8 mouse cellular contexts compared by ENCODE assay signal in the genomic region with DNA sequence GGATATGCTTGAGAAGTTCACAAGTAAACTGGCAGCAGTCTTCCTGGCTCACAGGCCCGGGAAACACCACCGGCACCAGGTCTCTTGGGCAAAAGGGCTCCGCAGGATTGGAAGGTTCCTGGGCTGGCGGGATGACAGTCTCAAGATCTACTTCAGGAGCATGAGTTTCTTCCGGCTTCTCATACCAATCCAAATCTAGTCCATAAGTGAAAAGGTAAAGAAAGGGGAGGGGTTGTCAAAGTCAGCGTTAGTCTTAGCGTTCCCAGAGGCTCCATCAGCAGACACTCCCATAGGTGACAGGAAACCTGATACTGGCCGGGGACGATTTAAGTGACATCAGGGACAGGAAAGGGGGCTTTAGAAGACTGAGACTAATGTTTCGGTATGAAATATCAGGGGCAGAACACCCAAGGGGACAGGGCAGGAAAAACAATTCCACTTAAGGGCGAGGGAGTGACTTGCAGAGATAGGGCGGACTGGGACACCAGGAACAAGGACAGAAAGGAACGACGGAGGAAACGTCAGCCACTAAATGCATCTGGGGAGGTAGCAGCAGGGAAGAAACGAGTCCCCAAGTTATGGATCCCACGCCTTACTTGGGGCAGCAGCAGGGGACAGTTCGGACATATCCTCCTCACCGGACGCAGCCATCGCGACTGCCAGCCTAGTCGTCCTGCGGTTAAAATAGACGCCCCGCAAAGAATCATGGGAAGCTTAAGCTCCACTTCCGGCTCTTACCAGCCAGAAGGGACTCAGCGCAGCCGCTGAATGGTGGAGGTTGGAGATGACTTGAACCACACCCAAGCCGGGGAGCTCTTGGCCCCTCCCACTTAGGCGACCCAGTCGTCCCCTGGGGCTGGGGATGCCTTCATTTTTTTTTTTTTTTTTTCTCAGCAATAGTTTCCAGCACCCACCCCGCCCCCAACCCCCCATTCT. TPM values are rescaled to one million over a fixed set of nuclear protein-coding genes. Genes with fewer than 3 reads are reported as not detected.
DNase-seq lines count a peak whose midpoint lies in the region; ATAC-seq and TF ChIP-seq lines count a peak whose summit lies in the region.

A gene (minus strand): TSS at position 707 of the 936 bp plus-strand sequence.

- no peak for TF ChIP-seq CTCF in heart, adult 2 months (IDR thresholded peaks at IDR 0.05)
- no peak for TF ChIP-seq CTCF in midbrain, postnatal 0 days (IDR thresholded peaks at IDR 0.05)

- peak within 1 kb of the TSS; percentile 92 for H3K4me2 ChIP-seq in embryonic facial prominence, embryonic 14.5 days (ENCODE audit: low read depth, low read length)
- peak within 1 kb of the TSS; percentile 77 for H3K4me2 ChIP-seq in limb, embryonic 14.5 days (replicated peaks; ENCODE audit: low read depth, low read length, severe bottlenecking)
- peak within 1 kb of the TSS; percentile 95 for H3K4me2 ChIP-seq in midbrain, postnatal 0 days (ENCODE audit: low read depth, low read length, poor library complexity, severe bottlenecking)

- ATAC-seq in embryonic facial prominence, embryonic 14.5 days (ENCODE audit: low read depth): peak; percentile 92
- ATAC-seq in limb, embryonic 14.5 days (ENCODE audit: low FRiP score, low read depth): peak; percentile 88
- ATAC-seq in midbrain, postnatal 0 days (ENCODE audit: low FRiP score): peak; percentile 89

- no peaks in the 10 kb centered on the region for H3K9me3 ChIP-seq in embryonic facial prominence, embryonic 14.5 days (ENCODE audit: control insufficient read depth, low read length)
- H3K9me3 ChIP-seq in limb, embryonic 14.5 days (ENCODE audit: control insufficient read depth, low read length): no peaks in the 10 kb centered on the region
- H3K9me3 ChIP-seq in midbrain, postnatal 0 days (ENCODE audit: low read length): no peaks in the 10 kb centered on the region

- peak within 1 kb of the TSS; percentile 77 for H3K9ac ChIP-seq in embryonic facial prominence, embryonic 14.5 days (ENCODE audit: low read depth, low read length)
- peak within 1 kb of the TSS; percentile 93 for H3K9ac ChIP-seq in heart, adult 2 months (ENCODE audit: low read depth, low read length)
- H3K9ac ChIP-seq in limb, embryonic 14.5 days (ENCODE audit: low read depth, low read length, severe bottlenecking): peak within 1 kb of the TSS; percentile 74
- peak within 1 kb of the TSS; percentile 62 for H3K9ac ChIP-seq in midbrain, postnatal 0 days (replicated peaks; ENCODE audit: low read length, poor library complexity, severe bottlenecking)

- TF ChIP-seq EP300 in heart, adult 2 months (IDR thresholded peaks at IDR 0.05; ENCODE audit: insufficient read depth, low read depth, low read length): 0 out of 2 replicates have a peak, but pooled peaks have one; percentile 74

- no peaks in the 10 kb centered on the region for H3K27me3 ChIP-seq in embryonic facial prominence, embryonic 14.5 days (replicated peaks; ENCODE audit: control insufficient read depth, insufficient read depth, low read length)
- H3K27me3 ChIP-seq in heart, adult 2 months (ENCODE audit: control insufficient read depth, insufficient read depth, low read length): no peaks in the 10 kb centered on the region
- H3K27me3 ChIP-seq in limb, embryonic 14.5 days (ENCODE audit: control insufficient read depth, insufficient read depth, low read length): no peaks in the 10 kb centered on the region
- no peaks in the 10 kb centered on the region for H3K27me3 ChIP-seq in midbrain, postnatal 0 days (ENCODE audit: insufficient read depth, low read length)

- H3K27ac ChIP-seq in embryonic facial prominence, embryonic 14.5 days (replicated peaks; ENCODE audit: low read depth, low read length): peak within 1 kb of the TSS; percentile 67
- H3K27ac ChIP-seq in heart, adult 2 months: peak within 1 kb of the TSS; percentile 86
- H3K27ac ChIP-seq in limb, embryonic 14.5 days (replicated peaks; ENCODE audit: low read depth, low read length): peak within 1 kb of the TSS; percentile 45; the same call in 1 of the 2 replicates
- peak within 1 kb of the TSS; percentile 57 for H3K27ac ChIP-seq in midbrain, postnatal 0 days (ENCODE audit: low read depth, low read length)

- WGBS in embryonic facial prominence, embryonic 14.5 days: 6% methylated on average over 31 of the region's 33 CpGs
- under 1% methylated on average over 33 of the region's 33 CpGs for whole genome bisulfite sequencing in heart, adult 2 months
- 6% methylated on average over 33 of the region's 33 CpGs for WGBS in limb, embryonic 14.5 days
- WGBS in midbrain, postnatal 0 days: 6% methylated on average over 33 of the region's 33 CpGs

- peaks cover 7% of the 10 kb centered on the region for H3K4me1 ChIP-seq in embryonic facial prominence, embryonic 14.5 days (ENCODE audit: control insufficient read depth, insufficient read depth, low read length)
- peaks cover 1% of the 10 kb centered on the region for H3K4me1 ChIP-seq in heart, adult 2 months (ENCODE audit: control insufficient read depth, insufficient read depth, low read length)
- H3K4me1 ChIP-seq in limb, embryonic 14.5 days (ENCODE audit: control insufficient read depth, insufficient read depth, low read length): peaks cover 7% of the 10 kb centered on the region; the same call in 1 of the 2 replicates
- H3K4me1 ChIP-seq in midbrain, postnatal 0 days (ENCODE audit: insufficient read depth, low read length): peaks cover 6% of the 10 kb centered on the region; the same call in 1 of the 2 replicates

- peak; percentile 98 for DNase-seq in 416B (ENCODE audit: low read depth)
- peak; percentile 64 to 73 for DNase-seq in adrenal gland, postnatal 4 days (ENCODE audit: low spot score in 2 of 2)
- DNase-seq in embryonic facial prominence, embryonic 14.5 days (ENCODE audit: low spot score): peak; percentile 98
- DNase-seq in heart, adult 2 months: peak; percentile 88 to 93
- peak; percentile 95 for DNase-seq in kidney, adult 9 months
- DNase-seq in limb, embryonic 14.5 days (ENCODE audit: low spot score): peak; percentile 95
- peak; percentile 96 for DNase-seq in midbrain, postnatal 0 days (ENCODE audit: low spot score)
- peak; percentile 92 for DNase-seq in spleen, postnatal 4 days (ENCODE audit: low spot score in 2 of 2)

- no peaks in the 10 kb centered on the region for H3K79me2 ChIP-seq in heart, adult 2 months (replicated peaks; ENCODE audit: control insufficient read depth, insufficient read depth, low read length)

- peak within 1 kb of the TSS; percentile 60 for H3K4me3 ChIP-seq in embryonic facial prominence, embryonic 14.5 days (ENCODE audit: low read depth, low read length)
- peak within 1 kb of the TSS; percentile 60 for H3K4me3 ChIP-seq in heart, adult 2 months
- peak within 1 kb of the TSS; percentile 66 for H3K4me3 ChIP-seq in limb, embryonic 14.5 days (replicated peaks; ENCODE audit: low read length)
- H3K4me3 ChIP-seq in midbrain, postnatal 0 days (ENCODE audit: low read depth, low read length): peak within 1 kb of the TSS; percentile 59

- peaks cover 18% of the 10 kb centered on the region for H3K36me3 ChIP-seq in embryonic facial prominence, embryonic 14.5 days (ENCODE audit: control insufficient read depth, insufficient read depth, low read length)
- peaks cover 3% of the 10 kb centered on the region; the same call in 1 of the 2 replicates for H3K36me3 ChIP-seq in heart, adult 2 months (ENCODE audit: control insufficient read depth, insufficient read depth, low read length)
- peaks cover 12% of the 10 kb centered on the region for H3K36me3 ChIP-seq in limb, embryonic 14.5 days (ENCODE audit: control insufficient read depth, insufficient read depth, low read length)
- peaks cover 4% of the 10 kb centered on the region; the same call in 1 of the 2 replicates for H3K36me3 ChIP-seq in midbrain, postnatal 0 days (ENCODE audit: insufficient read depth, low read length)

- peak; percentile 100 for TF ChIP-seq POLR2A in heart, adult 2 months (IDR thresholded peaks at IDR 0.05; ENCODE audit: insufficient read depth, low read depth, low read length)
- peak; percentile 85; the same call in 1 of the 2 replicates for TF ChIP-seq POLR2A in limb, embryonic 14.5 days (IDR thresholded peaks at IDR 0.05; ENCODE audit: borderline replicate concordance, extremely low read depth, insufficient read depth, insufficient read length)

- intact Hi-C loops in heart, adult 2 months (cut with DNase I): loop anchor here (10.0 kb wide), 1 partner anchor 568 kb away; no protein-coding TSS in a partner anchor

RNA-seq across cellular contexts. Expression of the gene that starts here (rescaled TPM):
- 10 to 100 TPM; 18.1 to 18.4 TPM for total RNA-seq in adrenal gland, postnatal 4 days (2021)
- polyA plus RNA-seq in embryonic facial prominence, embryonic 14.5 days (2014; fragmentation: Nextera tagmentation; extraction: Ambion mirVana): 28.1 and 30.4 TPM in 2 replicates
- 10 to 100 TPM; 17.1 to 24.1 TPM for total RNA-seq in heart, adult 2 months (2021)
- polyA plus RNA-seq in heart, adult 2 months (2012; rRNA removed): 21.0 and 27.1 TPM in 2 replicates
- 25.4 and 27.9 TPM in 2 replicates for polyA plus RNA-seq in limb, embryonic 14.5 days (2012; rRNA removed)
- 32.1 and 32.7 TPM in 2 replicates for polyA plus RNA-seq in limb, embryonic 14.5 days (2014; fragmentation: Nextera tagmentation; extraction: Ambion mirVana)
- 8.9 and 13.3 TPM in 2 replicates for total RNA-seq in midbrain, postnatal 0 days (2014; rRNA removed)
- polyA plus RNA-seq in midbrain, postnatal 0 days (2015; fragmentation: Nextera tagmentation; extraction: Ambion mirVana): 16.7 and 18.2 TPM in 2 replicates

Comparison
In these comparisons a context has a peak if more than half of its experiments do, and no peak if none do; other contexts are left out.
1. Peak in every context shown above with its lines: DNase-seq, ATAC-seq, H3K4me3 ChIP-seq and H3K27ac ChIP-seq.